Mouse (Mus musculus) small intestine, adult 2 months (tissue): ENCODE measurements around the gene Atp6v1e1.

Experiments
- CTCF ChIP-seq: fragments of 200-500 bp; IDR thresholded peaks from 2 replicates; pipeline ENCODE4 v1.5.1; 2012; ENCODE audit warnings: low read depth, mild to moderate bottlenecking, control low read depth, inconsistent platforms, low read length, moderate library complexity, mixed read lengths; ENCODE audit not compliant: insufficient replicate concordance, insufficient read length; ENCODE audit errors: extremely low read depth
- POLR2A ChIP-seq: fragments of 200-500 bp; IDR thresholded peaks from 2 replicates; pipeline ENCODE4 v1.6.1; 2012; ENCODE audit warnings: low read depth, mild to moderate bottlenecking, control low read depth, inconsistent platforms, low read length, moderate library complexity

- TF ChIP-seq CTCF (no peak), POLR2A (no peak)
Observed at GRCm38 (mm10) chr6:120792947-120793346, 29.6 kb downstream of the Atp6v1e1 start.
